Mouse (Mus musculus) MEL (cell line): ENCODE results near the gene Nacc2. TPM values are rescaled to one million over a fixed set of nuclear protein-coding genes. Genes with fewer than 3 reads are reported as not detected.

Source experiments
- DNase-seq: peaks from one replicate; pipeline ENCODE4 v3.0.0; 2011; ENCODE audit warnings: low read depth, low spot score
- H3K27ac ChIP-seq: 2 replicates; pipeline ENCODE4 v1.5.1; 2012; ENCODE audit warnings: low read depth, mild to moderate bottlenecking, control low read depth, low read length, moderate library complexity; ENCODE audit not compliant: control insufficient read depth
- H3K27me3 ChIP-seq, 2 experiments: fragments of 150-350 bp in 1 of 2; sonication (generic) in 1 of 2; 2 replicates each; pipeline ENCODE4 v1.6.1; 2012; ENCODE audit warnings: low read length in 2 of 2, mild to moderate bottlenecking in 2 of 2, improper control_type of control experiment in 1 of 2, moderate library complexity in 1 of 2; ENCODE audit not compliant: insufficient read depth in 2 of 2, control insufficient read depth in 1 of 2
- H3K36me3 ChIP-seq, 2 experiments: 2 replicates each; pipeline ENCODE4 v1.6.1; 2012 to 2014; ENCODE audit warnings: low read length in 2 of 2, improper control_type of control experiment in 1 of 2, inconsistent platforms in 1 of 2, mild to moderate bottlenecking in 1 of 2; ENCODE audit not compliant: insufficient read depth in 2 of 2, control insufficient read depth in 1 of 2
- H3K4me1 ChIP-seq, 2 experiments: fragments of 150-350 bp in 1 of 2; sonication (generic) in 1 of 2; 2 replicates each; pipeline ENCODE4 v1.6.1; 2012; ENCODE audit warnings: low read length in 2 of 2, improper control_type of control experiment in 1 of 2, mild to moderate bottlenecking in 1 of 2; ENCODE audit not compliant: insufficient read depth in 2 of 2, control insufficient read depth in 1 of 2
- H3K4me3 ChIP-seq, 2 experiments: fragments of 150-350 bp in 1 of 2; sonication (generic) in 1 of 2; 2 replicates each; pipeline ENCODE4 v1.5.1; 2012; ENCODE audit warnings: low read depth in 2 of 2, low read length in 2 of 2, mild to moderate bottlenecking in 2 of 2, moderate library complexity in 2 of 2, control low read depth in 1 of 2, improper control_type of control experiment in 1 of 2; ENCODE audit not compliant: control insufficient read depth in 1 of 2, insufficient read depth in 1 of 2
- H3K79me2 ChIP-seq: 2 replicates; pipeline ENCODE4 v1.6.1; 2012; ENCODE audit warnings: mild to moderate bottlenecking, low read length, moderate library complexity; ENCODE audit not compliant: control insufficient read depth, poor library complexity, insufficient read depth
- H3K9ac ChIP-seq: 2 replicates; pipeline ENCODE4 v1.6.1; 2012; ENCODE audit warnings: low read depth, mild to moderate bottlenecking, control low read depth, low read length, moderate library complexity; ENCODE audit not compliant: control insufficient read depth, poor library complexity, severe bottlenecking
- H3K9me3 ChIP-seq: fragments of 150-350 bp; sonication (generic); replicated peaks from 2 replicates; pipeline ENCODE4 v1.6.1; 2012; ENCODE audit warnings: mild to moderate bottlenecking, low read length, improper control_type of control experiment, moderate library complexity; ENCODE audit not compliant: insufficient read depth
- CHD1 ChIP-seq: IDR thresholded peaks from 2 replicates; pipeline ENCODE4 v1.6.1; 2012; ENCODE audit warnings: low read depth, mild to moderate bottlenecking, inconsistent platforms, low read length, improper control_type of control experiment
- CTCF ChIP-seq, 3 experiments: IDR thresholded peaks in 2 of 3; conservative IDR thresholded peaks in 1 of 3; 2 replicates each; pipeline ENCODE4 v1.5.1; 2011 to 2012; ENCODE audit warnings: low read length in 3 of 3, low read depth in 2 of 3, mild to moderate bottlenecking in 2 of 3, improper control_type of control experiment in 1 of 3, inconsistent platforms in 1 of 3, mixed read lengths in 1 of 3, moderate library complexity in 1 of 3; ENCODE audit not compliant: control insufficient read depth in 1 of 3, insufficient read depth in 1 of 3, poor library complexity in 1 of 3, severe bottlenecking in 1 of 3
- GABPA ChIP-seq: IDR thresholded peaks from 2 replicates; pipeline ENCODE4 v1.6.1; 2012; ENCODE audit warnings: low read depth, mild to moderate bottlenecking, inconsistent platforms, low read length, improper control_type of control experiment, moderate library complexity
- GATA1 ChIP-seq: IDR thresholded peaks from 2 replicates; pipeline ENCODE4 v1.6.1; 2011; ENCODE audit warnings: low read depth, low read length, improper control_type of control experiment
- HCFC1 ChIP-seq: IDR thresholded peaks from 2 replicates; pipeline ENCODE4 v1.6.1; 2012; ENCODE audit warnings: low read depth, mild to moderate bottlenecking, inconsistent platforms, low read length, improper control_type of control experiment, moderate library complexity
- KAT2A ChIP-seq: conservative IDR thresholded peaks from 2 replicates; pipeline ENCODE4 v1.6.1; 2012; ENCODE audit warnings: low read depth, low read length, improper control_type of control experiment, inconsistent platforms
- MAX ChIP-seq: IDR thresholded peaks from 2 replicates; pipeline ENCODE4 v1.6.1; 2011; ENCODE audit warnings: low read length, improper control_type of control experiment
- MAZ ChIP-seq: IDR thresholded peaks from 2 replicates; pipeline ENCODE4 v1.6.1; 2012; ENCODE audit warnings: low read depth, mild to moderate bottlenecking, inconsistent platforms, low read length, improper control_type of control experiment
- POLR2AphosphoS5 ChIP-seq: IDR thresholded peaks from 2 replicates; pipeline ENCODE4 v1.6.1; 2012; ENCODE audit warnings: low read depth, borderline replicate concordance, mild to moderate bottlenecking, inconsistent platforms, low read length, moderate library complexity, mixed read lengths
- RAD21 ChIP-seq: IDR thresholded peaks from 2 replicates; pipeline ENCODE4 v1.6.1; 2011; ENCODE audit warnings: mild to moderate bottlenecking, low read depth, low read length, improper control_type of control experiment
- RCOR1 ChIP-seq: IDR thresholded peaks from 2 replicates; pipeline ENCODE4 v1.6.1; 2012; ENCODE audit warnings: low read depth, mild to moderate bottlenecking, inconsistent platforms, low read length, improper control_type of control experiment
- SIN3A ChIP-seq: IDR thresholded peaks from 2 replicates; pipeline ENCODE4 v1.6.1; 2012; ENCODE audit warnings: low read length, improper control_type of control experiment, inconsistent platforms
- SMC3 ChIP-seq: IDR thresholded peaks from 2 replicates; pipeline ENCODE4 v1.6.1; 2011; ENCODE audit warnings: low read depth, low read length, improper control_type of control experiment
- USF2 ChIP-seq, 2 experiments: IDR thresholded peaks; 2 replicates each; pipeline ENCODE4 v1.6.1; 2011 to 2012; ENCODE audit warnings: improper control_type of control experiment in 2 of 2, low read length in 2 of 2, borderline replicate concordance in 1 of 2, inconsistent platforms in 1 of 2, low read depth in 1 of 2, mild to moderate bottlenecking in 1 of 2; ENCODE audit not compliant: insufficient read depth in 1 of 2
- ZC3H11A ChIP-seq: IDR thresholded peaks from 2 replicates; pipeline ENCODE4 v1.6.1; 2012; ENCODE audit warnings: low read depth, mild to moderate bottlenecking, inconsistent platforms, low read length, improper control_type of control experiment
- ZNF384 ChIP-seq: IDR thresholded peaks from 2 replicates; pipeline ENCODE4 v1.6.1; 2012; ENCODE audit warnings: low read depth, mild to moderate bottlenecking, inconsistent platforms, low read length, improper control_type of control experiment
- polyA plus RNA-seq, 2 experiments: library from polyadenylated mRNA; stranded (reverse) in 1 of 2; unstranded in 1 of 2; fragments of >175 nt in 1 of 2; fragments of >200 nt in 1 of 2; gene quantifications; 2 replicates each; pipeline versions ENCODE4 v1.2.1 to v1.2.4; 2012; ENCODE audit warnings: low replicate concordance in 2 of 2, low read depth in 1 of 2; ENCODE audit not compliant: insufficient read length in 2 of 2, insufficient read depth in 1 of 2, missing spikeins in 1 of 2
- total RNA-seq: library from RNA; depleted of rRNA; stranded (reverse); fragments of 300-350 nt; gene quantifications from 2 replicates; pipeline ENCODE4 v1.2.3, GENCODE M21; 2012

The Nacc2 gene
- total and polyA plus RNA-seq, 3 experiments = 0.19 to 1.7 TPM; not detected in 1

- Histone ChIP-seq H3K36me3 (peaks cover 0 to 9% of the 10 kb centered on the region in 2 experiments; a peak in 2 of 4 replicates), H3K27me3 (no peaks in the 10 kb centered on the region; a peak in 1 of 4 replicates), H3K9ac (no peak overlapping the region), H3K79me2 (peaks cover 8% of the 10 kb centered on the region), H3K4me3 (no peak overlapping the region), H3K9me3 (no peaks in the 10 kb centered on the region), H3K4me1 (peaks cover 6 to 12% of the 10 kb centered on the region in 2 experiments; a peak in 3 of 4 replicates), H3K27ac (no peak overlapping the region)
- DNase-seq = peak; percentile 70
- TF ChIP-seq HCFC1 = 0 out of 2 replicates have a peak, but pooled peaks have one; percentile 29
- no peak for TF ChIP-seq USF2 (IDR thresholded peaks at IDR 0.05; ENCODE audit: borderline replicate concordance in 1 of 2, insufficient read depth in 1 of 2, low read depth in 1 of 2, low read length in 2 of 2)
- TF ChIP-seq RAD21 = peak; percentile 73
- no peak for TF ChIP-seq MAZ
- no peak for TF ChIP-seq RCOR1
- TF ChIP-seq POLR2AphosphoS5 = no peak
- peak; percentile 40 for TF ChIP-seq ZC3H11A
- TF ChIP-seq ZNF384 = no peak
- peak; percentile 70 to 90 (median 72) for TF ChIP-seq CTCF (IDR thresholded peaks at IDR 0.05 in 2 of 3, conservative IDR thresholded peaks at IDR 0.05 in 1 of 3; ENCODE audit: control insufficient read depth in 1 of 3, insufficient read depth in 1 of 3, low read depth in 2 of 3, low read length in 3 of 3, poor library complexity in 1 of 3, severe bottlenecking in 1 of 3)
- peak; percentile 68 for TF ChIP-seq SMC3
- 0 out of 2 replicates have a peak, but pooled peaks have one; percentile 31 for TF ChIP-seq SIN3A
These were observed 98.6 kb downstream of the Nacc2 start for GRCm38 (mm10) chr2:26024138-26025075.

DNA sequence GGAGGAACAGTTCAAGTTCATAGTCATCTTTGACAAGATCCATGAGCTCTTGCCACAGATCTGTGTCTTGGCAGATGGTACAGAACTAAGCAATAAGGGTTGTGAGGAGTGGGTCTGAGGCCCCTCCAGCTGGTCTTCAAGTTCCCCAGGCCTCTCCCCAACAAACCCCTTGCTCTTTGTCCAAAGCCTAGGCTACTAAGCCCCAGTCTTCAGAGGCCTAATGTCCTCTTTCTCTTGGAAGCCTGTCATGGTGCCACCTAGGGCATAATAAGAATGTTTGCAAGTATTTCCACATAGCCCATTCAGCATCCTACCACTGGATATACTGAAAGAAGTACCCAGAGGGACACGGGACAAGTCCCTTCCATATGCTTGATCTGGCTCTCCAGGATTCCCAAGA is 100.4 kb downstream of the Nacc2 start:
- no peaks in the 10 kb centered on the region for H3K9me3 ChIP-seq
- H3K4me1 ChIP-seq = peaks cover 7 to 19% of the 10 kb centered on the region in 2 experiments
- no peak overlapping the region for H3K9ac ChIP-seq
- H3K79me2 ChIP-seq = peaks cover 12% of the 10 kb centered on the region
- peak; percentile 11 for DNase-seq
- H3K36me3 ChIP-seq = peaks cover 0 to 19% of the 10 kb centered on the region in 2 experiments; a peak in 2 of 4 replicates
- no peak overlapping the region for H3K27ac ChIP-seq
- H3K27me3 ChIP-seq = no peaks in the 10 kb centered on the region
- no peak for TF ChIP-seq CHD1
- no peak for TF ChIP-seq MAX
- TF ChIP-seq KAT2A = no peak
- no peak for TF ChIP-seq RAD21
- TF ChIP-seq RCOR1 = no peak
- TF ChIP-seq GABPA = no peak
- no peak for TF ChIP-seq GATA1
- H3K4me3 ChIP-seq = no peak overlapping the region
